Mouse (Mus musculus) heart, embryonic 15.5 days (tissue): Measurements from ENCODE around the gene Hoxc4. TPM values are rescaled to one million over a fixed set of nuclear protein-coding genes. Genes with fewer than 3 reads are reported as not detected.

Experiments used
- ATAC-seq: fragments of 200-750 bp; cut with Nextera tagmentation; replicated peaks from 2 replicates; pipeline ENCODE4 v1.8.0; 2017; ENCODE audit warnings: low read depth, moderate TSS enrichment; ENCODE audit not compliant: insufficient number of reproducible peaks, insufficient read depth, low FRiP score
- H3K27ac ChIP-seq: fragments of 300-500 bp; sonication (generic); 2 replicates; pipeline ENCODE4 v1.5.1; 2015; ENCODE audit warnings: mild to moderate bottlenecking, inconsistent platforms
- H3K27me3 ChIP-seq: fragments of 300-500 bp; sonication (generic); 2 replicates; pipeline ENCODE4 v1.6.1; 2015; ENCODE audit warnings: inconsistent platforms
- H3K36me3 ChIP-seq: fragments of 300-500 bp; sonication (generic); 2 replicates; pipeline ENCODE4 v1.6.1; 2015; ENCODE audit warnings: mild to moderate bottlenecking, inconsistent platforms
- H3K4me1 ChIP-seq: fragments of 300-500 bp; sonication (generic); replicated peaks from 2 replicates; pipeline ENCODE4 v1.6.1; 2015; ENCODE audit warnings: inconsistent platforms
- H3K4me2 ChIP-seq: fragments of 300-500 bp; sonication (generic); 2 replicates; pipeline ENCODE4 v1.6.1; 2015; ENCODE audit warnings: inconsistent platforms, mild to moderate bottlenecking, moderate library complexity
- H3K4me3 ChIP-seq: fragments of 300-500 bp; sonication (generic); 2 replicates; pipeline ENCODE4 v1.5.1; 2015; ENCODE audit warnings: mild to moderate bottlenecking, inconsistent platforms
- H3K9ac ChIP-seq: fragments of 300-500 bp; sonication (generic); 2 replicates; pipeline ENCODE4 v1.6.1; 2015; ENCODE audit warnings: mild to moderate bottlenecking, inconsistent platforms
- H3K9me3 ChIP-seq: fragments of 300-500 bp; sonication (generic); replicated peaks from 2 replicates; pipeline ENCODE4 v1.6.1; 2016; ENCODE audit warnings: inconsistent platforms
- WGBS: fragments of 180-500 bp; shearing (Covaris S2); methylation state at CpG from one replicate; pipeline ENCODE4 v1.1.7; 2015; ENCODE audit warnings: mixed read lengths; 5-methylcytosine and 5-hydroxymethylcytosine counted together
- polyA plus RNA-seq: library from polyadenylated mRNA; unstranded; fragments of >200 nt; fragmentation: Nextera tagmentation; extraction: Ambion mirVana; gene quantifications from 2 replicates; pipeline ENCODE4 v1.2.1, GENCODE M21; 2015

The Hoxc4 gene
- polyA plus RNA-seq, 1 experiment from 2014 or later = 0.52 TPM

DNA sequence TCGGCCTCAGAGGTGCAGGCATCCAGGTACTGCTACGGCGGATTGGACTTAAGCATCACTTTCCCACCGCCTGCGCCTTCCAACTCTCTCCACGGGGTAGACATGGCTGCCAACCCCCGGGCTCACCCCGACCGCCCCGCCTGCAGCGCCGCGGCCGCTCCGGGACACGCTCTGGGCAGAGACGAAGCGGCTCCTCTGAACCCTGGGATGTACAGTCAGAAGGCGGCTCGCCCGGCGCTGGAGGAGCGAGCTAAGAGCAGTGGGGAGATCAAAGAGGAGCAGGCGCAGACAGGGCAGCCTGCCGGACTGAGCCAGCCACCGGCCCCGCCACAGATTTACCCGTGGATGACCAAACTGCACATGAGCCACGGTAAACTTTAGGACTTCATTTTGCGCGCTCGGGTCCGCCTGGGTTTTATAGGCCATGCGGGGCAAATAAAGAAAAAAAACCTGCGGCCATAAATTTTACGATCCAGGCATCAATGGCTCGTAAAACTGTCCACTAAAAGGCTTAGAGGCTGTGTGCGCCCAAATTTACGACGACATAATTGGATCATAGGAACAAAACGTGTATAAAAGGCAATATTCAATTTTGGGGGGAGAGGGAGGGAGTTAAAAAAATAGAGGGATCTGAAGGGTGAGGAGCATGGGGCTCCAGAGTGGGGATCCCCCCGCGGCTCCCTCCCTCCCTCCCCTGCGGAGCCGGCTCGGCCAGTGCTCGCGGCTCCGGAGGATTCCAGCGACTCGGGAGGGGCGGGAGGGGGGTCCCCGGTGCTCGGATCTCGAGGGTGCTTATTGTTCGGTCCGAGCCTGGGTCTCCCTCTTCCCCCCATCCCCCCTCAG, 4.3 kb upstream of the Hoxc4 start:
- Histone ChIP-seq H3K4me1 (peaks cover 15% of the 10 kb centered on the region), H3K27me3 (peaks cover 99% of the 10 kb centered on the region), H3K9ac (no peak overlapping the region), H3K9me3 (no peaks in the 10 kb centered on the region), H3K4me3 (peak overlapping the region; percentile 22), H3K27ac (no peak overlapping the region), H3K4me2 (peak overlapping the region; percentile 41), H3K36me3 (no peaks in the 10 kb centered on the region)
- 1% methylated on average over 52 of the region's 57 CpGs for whole genome bisulfite sequencing
- ATAC-seq = no peak

DNA sequence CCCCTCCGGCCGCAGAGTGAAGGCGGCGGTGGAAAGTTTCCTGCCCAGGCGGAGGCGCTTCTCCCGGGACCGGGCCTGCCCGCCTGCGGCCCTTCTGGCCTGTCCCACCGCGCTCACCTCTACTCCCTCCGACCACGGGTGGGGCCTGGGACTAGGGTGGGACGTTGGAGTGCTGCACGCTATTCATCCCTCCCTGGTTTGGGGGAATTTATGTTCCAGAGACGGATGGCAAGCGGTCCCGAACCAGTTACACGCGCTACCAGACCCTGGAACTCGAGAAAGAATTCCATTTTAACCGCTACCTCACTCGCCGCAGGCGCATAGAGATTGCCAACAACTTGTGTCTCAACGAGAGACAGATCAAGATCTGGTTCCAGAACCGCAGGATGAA, 3.7 kb upstream of the Hoxc4 start:
- Histone ChIP-seq H3K4me1 (peaks cover 15% of the 10 kb centered on the region), H3K4me3 (peak overlapping the region; percentile 22; the same call in 1 of the 2 replicates), H3K9me3 (no peaks in the 10 kb centered on the region), H3K9ac (no peak overlapping the region), H3K27ac (no peak overlapping the region), H3K4me2 (peak overlapping the region; percentile 41; the same call in 1 of the 2 replicates), H3K27me3 (peaks cover 99% of the 10 kb centered on the region), H3K36me3 (no peaks in the 10 kb centered on the region)
- WGBS = 1% methylated on average over 28 of the region's 28 CpGs
- no peak for ATAC-seq

GRCm38 (mm10) chr15:103015406-103016166, 3.1 kb upstream of the Hoxc4 start:
- 6% methylated on average over 19 of the region's 19 CpGs for WGBS
- no peak overlapping the region for H3K27ac ChIP-seq
- H3K27me3 ChIP-seq = peaks cover 99% of the 10 kb centered on the region
- no peak overlapping the region for H3K4me2 ChIP-seq
- no peak for ATAC-seq
- H3K36me3 ChIP-seq = no peaks in the 10 kb centered on the region
- no peaks in the 10 kb centered on the region for H3K9me3 ChIP-seq
- H3K9ac ChIP-seq = no peak overlapping the region
- no peak overlapping the region for H3K4me3 ChIP-seq
- H3K4me1 ChIP-seq = peaks cover 15% of the 10 kb centered on the region

GRCm38 (mm10) chr15:103020899-103021418, 2.2 kb downstream of the Hoxc4 start:
- no peaks in the 10 kb centered on the region for H3K36me3 ChIP-seq
- no peak for ATAC-seq
- H3K27ac ChIP-seq = no peak overlapping the region
- no peak overlapping the region for H3K4me2 ChIP-seq
- no peaks in the 10 kb centered on the region for H3K9me3 ChIP-seq
- H3K4me3 ChIP-seq = no peak overlapping the region
- no peaks in the 10 kb centered on the region for H3K4me1 ChIP-seq
- no peak overlapping the region for H3K9ac ChIP-seq
- peaks cover 99% of the 10 kb centered on the region for H3K27me3 ChIP-seq
- 5% methylated on average over 8 of the region's 8 CpGs for WGBS

GRCm38 (mm10) chr15:103021544-103021943, 2.8 kb downstream of the Hoxc4 start:
- Histone ChIP-seq H3K36me3 (no peaks in the 10 kb centered on the region), H3K4me3 (no peak overlapping the region), H3K9me3 (no peaks in the 10 kb centered on the region), H3K27me3 (peaks cover 99% of the 10 kb centered on the region), H3K9ac (no peak overlapping the region), H3K4me2 (no peak overlapping the region), H3K4me1 (no peaks in the 10 kb centered on the region), H3K27ac (no peak overlapping the region)
- ATAC-seq = no peak
- 9% methylated on average over 8 of the region's 8 CpGs for WGBS

- Histone ChIP-seq H3K27me3 (peaks cover 99% of the 10 kb centered on the region), H3K4me1 (no peaks in the 10 kb centered on the region), H3K9me3 (no peaks in the 10 kb centered on the region), H3K9ac (no peak overlapping the region), H3K27ac (no peak overlapping the region), H3K4me3 (no peak overlapping the region), H3K36me3 (no peaks in the 10 kb centered on the region), H3K4me2 (no peak overlapping the region)
- ATAC-seq = no peak
- WGBS = 8% methylated on average over 2 of the region's 2 CpGs
Observed at GRCm38 (mm10) chr15:103024131-103024530, 5.4 kb downstream of the Hoxc4 start.

DNA sequence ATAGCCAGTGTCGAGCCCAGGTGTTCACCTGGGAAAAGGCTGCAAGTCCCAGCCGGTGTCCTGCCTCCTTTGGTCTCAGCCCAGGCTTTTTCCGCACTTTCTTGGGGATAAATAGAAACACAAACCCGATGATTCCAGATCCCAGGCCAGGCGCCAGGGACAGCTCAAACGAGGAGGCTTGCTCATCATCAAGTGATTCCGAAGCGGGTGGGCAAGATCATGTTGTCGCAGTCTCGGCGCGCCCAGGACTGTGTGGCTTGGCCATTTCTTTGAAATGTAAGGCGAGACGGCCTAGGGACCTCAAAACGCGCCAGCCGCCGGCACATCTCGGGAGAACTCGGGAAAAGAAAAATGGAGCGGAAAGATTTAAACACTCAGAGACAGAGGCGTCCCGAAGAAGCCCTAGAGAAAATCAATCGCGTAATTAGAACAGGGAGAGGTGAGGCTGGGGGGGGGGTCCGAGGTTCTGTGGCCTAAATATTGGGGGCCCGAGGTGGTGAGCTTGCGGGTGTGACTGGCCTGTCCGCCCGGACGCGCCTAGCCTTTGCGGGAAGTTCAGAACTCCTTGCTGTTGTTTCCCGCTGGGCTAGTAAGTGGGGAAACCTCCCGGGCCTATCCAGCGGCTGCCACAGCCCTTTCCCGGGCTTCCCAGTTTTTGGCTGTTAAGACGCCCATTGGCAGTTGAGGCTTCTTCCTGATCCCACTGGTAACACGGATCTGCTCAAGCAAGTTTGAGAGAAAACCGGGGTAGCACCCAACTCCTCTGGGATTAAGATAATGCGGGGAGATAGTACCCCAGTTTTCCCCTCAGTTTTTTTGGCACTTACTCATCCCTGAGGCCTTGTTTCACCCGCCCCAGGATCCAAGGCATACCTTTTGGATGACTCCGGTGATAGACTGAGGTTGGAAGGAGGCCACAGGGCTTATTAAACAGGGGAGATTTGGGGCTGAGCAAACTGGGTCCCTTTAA, 8.8 kb downstream of the Hoxc4 start:
- no peaks in the 10 kb centered on the region for H3K36me3 ChIP-seq
- no peaks in the 10 kb centered on the region for H3K9me3 ChIP-seq
- no peak for ATAC-seq
- WGBS = 5% methylated on average over 43 of the region's 43 CpGs
- no peak overlapping the region for H3K27ac ChIP-seq
- no peak overlapping the region for H3K9ac ChIP-seq
- 0 out of 2 replicates have a peak overlapping the region, but pooled peaks have one; percentile 4 for H3K4me3 ChIP-seq
- peaks cover 100% of the 10 kb centered on the region for H3K27me3 ChIP-seq
- H3K4me1 ChIP-seq = no peaks in the 10 kb centered on the region
- no peak overlapping the region for H3K4me2 ChIP-seq

- H3K36me3 ChIP-seq = no peaks in the 10 kb centered on the region
- peaks cover 98% of the 10 kb centered on the region for H3K27me3 ChIP-seq
- H3K4me2 ChIP-seq = no peak overlapping the region
- no peak overlapping the region for H3K9ac ChIP-seq
- WGBS = 26% methylated on average over 9 of the region's 9 CpGs
- no peak overlapping the region for H3K27ac ChIP-seq
- no peak overlapping the region for H3K4me3 ChIP-seq
- H3K9me3 ChIP-seq = no peaks in the 10 kb centered on the region
- H3K4me1 ChIP-seq = peaks cover under 1% of the 10 kb centered on the region; the same call in 1 of the 2 replicates
- no peak for ATAC-seq
Observed at GRCm38 (mm10) chr15:103028916-103029512, 10.3 kb downstream of the Hoxc4 start.

- WGBS = 14% methylated on average over 8 of the region's 8 CpGs
- H3K9ac ChIP-seq = no peak overlapping the region
- H3K4me3 ChIP-seq = no peak overlapping the region
Observed at GRCm38 (mm10) chr15:103030142-103030541, 11.4 kb downstream of the Hoxc4 start.

DNA sequence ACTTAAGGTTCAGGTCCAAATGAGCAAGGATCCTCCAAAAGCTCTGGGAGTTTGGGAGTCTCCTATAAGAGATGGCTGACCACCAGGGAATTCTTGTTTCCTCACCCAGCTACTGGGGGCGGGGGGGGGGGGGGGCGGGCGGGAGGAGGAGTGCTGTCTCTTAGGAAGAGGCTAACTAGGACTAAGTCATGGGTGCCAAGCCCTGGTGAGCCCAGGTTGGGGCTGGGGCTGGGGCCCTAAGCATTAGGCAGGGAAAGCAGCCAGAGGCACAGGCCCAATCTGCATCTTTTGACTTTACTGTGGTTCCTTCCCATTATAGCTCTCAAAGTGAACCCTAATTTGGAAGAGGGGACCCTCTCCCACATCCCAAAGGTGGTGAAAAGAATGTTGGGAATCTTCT, 13.4 kb downstream of the Hoxc4 start:
- WGBS = 5% methylated on average over 3 of the region's 3 CpGs

More at GRCm38 (mm10) chr15:103030142-103030541, 11.4 kb downstream of the Hoxc4 start:
- H3K27ac ChIP-seq = no peak overlapping the region
- H3K4me1 ChIP-seq = peaks cover 9% of the 10 kb centered on the region
- no peaks in the 10 kb centered on the region for H3K9me3 ChIP-seq
- no peak for ATAC-seq
- peaks cover 98% of the 10 kb centered on the region for H3K27me3 ChIP-seq
- no peaks in the 10 kb centered on the region for H3K36me3 ChIP-seq
- H3K4me2 ChIP-seq = no peak overlapping the region

More for the DNA sequence above, 13.4 kb downstream of the Hoxc4 start:
- no peak overlapping the region for H3K27ac ChIP-seq
- no peak overlapping the region for H3K4me2 ChIP-seq
- H3K27me3 ChIP-seq = peaks cover 98% of the 10 kb centered on the region
- no peak for ATAC-seq
- H3K36me3 ChIP-seq = no peaks in the 10 kb centered on the region
- H3K4me3 ChIP-seq = no peak overlapping the region
- H3K4me1 ChIP-seq = peaks cover 9% of the 10 kb centered on the region
- H3K9ac ChIP-seq = no peak overlapping the region
- H3K9me3 ChIP-seq = no peaks in the 10 kb centered on the region
